Mouse (Mus musculus): Measurements from ENCODE around the gene Susd2.

- no peak for TF ChIP-seq CTCF (conservative IDR thresholded peaks at IDR 0.05; ENCODE audit: low read length)
- no peak for TF ChIP-seq POU5F1 (IDR thresholded peaks at IDR 0.05; ENCODE audit: borderline replicate concordance, low read length)
- no peak for TF ChIP-seq NANOG (IDR thresholded peaks at IDR 0.05; ENCODE audit: borderline replicate concordance, low read length)
These were observed 18.8 kb upstream of the Susd2 start for GRCm38 (mm10) chr10:75662575-75662974.

All from E14TG2a.4 (cell line).